Mouse (Mus musculus): ENCODE data around the gene Cmtm4. TPM values are rescaled to one million over a fixed set of nuclear protein-coding genes. Genes with fewer than 3 reads are reported as not detected.

Cmtm4 gene
- total and polyA plus RNA-seq, 3 experiments: 19.5 to 53.2 (median 31.1) TPM

DNA sequence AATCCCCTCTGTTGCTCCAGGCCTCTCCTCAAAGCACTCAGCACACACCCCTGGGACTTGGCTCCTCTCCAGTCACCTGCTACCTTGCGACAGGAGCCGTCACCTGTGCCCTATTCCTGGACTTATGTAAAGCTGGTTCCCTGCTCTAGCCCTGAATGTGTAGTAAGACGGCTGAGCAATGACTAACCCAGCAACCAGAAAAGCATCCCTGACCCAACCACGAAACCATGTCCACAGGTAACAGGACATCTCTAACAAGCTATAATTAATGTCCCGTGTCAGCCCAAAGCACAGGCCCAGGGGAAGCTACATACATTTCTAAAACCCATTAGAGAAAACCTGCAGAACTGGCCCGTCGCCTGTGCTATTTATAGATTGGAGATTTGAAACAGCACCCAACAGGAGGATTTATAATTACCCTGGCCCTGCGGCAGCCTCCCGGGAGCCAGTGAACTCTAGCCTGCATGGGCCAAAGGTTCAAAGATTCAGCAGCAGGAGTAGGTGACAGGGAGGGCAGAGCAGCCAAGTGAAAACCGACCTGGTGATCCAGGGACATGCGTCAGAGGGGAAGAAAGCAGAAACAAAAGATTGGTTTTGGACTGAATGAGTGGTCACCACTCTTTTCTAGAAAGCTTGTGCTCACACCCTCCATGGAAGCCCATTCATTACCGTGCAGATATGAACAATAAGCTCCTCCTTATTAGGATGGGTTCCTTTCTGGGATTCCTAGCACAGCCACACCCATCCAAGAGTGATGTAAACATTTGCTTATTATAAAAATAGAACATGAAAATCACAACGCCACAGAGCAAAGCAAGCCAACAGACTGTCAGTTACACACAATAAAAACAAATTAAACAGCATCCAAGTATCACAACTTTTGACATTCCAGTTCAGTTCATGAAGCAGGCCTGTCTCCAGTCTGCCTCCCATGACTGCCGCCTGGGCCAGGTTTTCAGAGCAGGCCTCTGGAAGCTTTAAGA lies 20.5 kb downstream of the Cmtm4 start:
- peak; percentile 46 for DNase-seq

DNA sequence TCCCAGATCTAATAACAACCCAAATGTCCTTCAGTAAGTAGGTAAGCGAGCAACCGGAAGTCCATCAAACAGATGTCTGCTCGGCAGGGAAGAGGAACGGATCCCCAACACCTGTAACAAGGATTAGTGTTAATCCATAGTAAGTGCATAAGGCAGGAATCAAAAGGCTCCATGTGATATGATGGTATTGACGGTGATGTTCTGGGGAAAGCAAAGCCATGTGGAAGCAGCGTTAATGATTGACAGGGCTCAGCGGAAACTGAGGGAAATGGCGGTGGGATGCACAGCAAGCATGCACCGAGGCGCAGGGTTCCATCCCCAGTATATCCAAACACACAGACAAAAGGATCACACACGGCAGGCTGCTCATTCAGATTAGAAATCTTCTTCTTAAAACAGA lies 21.3 kb downstream of the Cmtm4 start:
- DNase-seq: no peak

DNA sequence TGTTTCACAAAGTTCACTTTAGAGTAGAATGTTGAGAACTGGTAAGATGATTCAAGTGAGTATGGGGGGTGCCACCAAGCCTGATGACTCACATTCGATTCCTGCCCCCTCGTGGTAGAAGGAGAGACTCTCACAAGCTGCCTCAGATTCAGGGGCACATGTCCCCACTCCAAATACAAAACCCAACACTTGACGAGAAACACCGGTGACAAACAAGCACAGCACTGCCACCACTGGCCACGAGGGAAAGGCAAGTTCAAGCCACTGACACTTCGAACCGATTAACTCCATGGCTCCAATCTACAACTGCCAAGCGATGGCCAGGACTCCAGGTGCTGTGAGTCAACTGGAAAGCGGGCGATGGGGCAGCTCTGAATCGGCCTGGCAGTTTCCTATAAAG lies 21.8 kb downstream of the Cmtm4 start:
- DNase-seq: no peak

DNA sequence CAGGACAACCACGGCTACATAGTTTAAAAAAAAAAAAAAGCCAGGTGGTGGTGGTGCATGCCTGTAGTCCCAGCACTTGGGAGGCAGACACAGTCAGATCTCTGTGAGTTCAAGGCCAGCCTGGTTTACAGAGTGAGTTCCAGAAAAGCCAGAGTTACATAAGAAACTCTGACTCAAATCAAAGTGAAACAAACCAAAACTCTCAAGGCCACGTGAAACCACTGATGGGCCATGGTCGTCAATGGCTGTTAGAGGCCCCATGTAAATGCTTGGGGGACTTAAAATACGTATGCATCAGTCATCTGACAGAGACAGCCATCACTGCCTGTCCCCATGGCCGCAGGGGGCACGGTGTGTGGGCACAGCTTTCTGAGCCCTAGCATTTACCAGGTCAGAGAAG lies 24.5 kb downstream of the Cmtm4 start:
- peak; percentile 48 for DNase-seq

DNA sequence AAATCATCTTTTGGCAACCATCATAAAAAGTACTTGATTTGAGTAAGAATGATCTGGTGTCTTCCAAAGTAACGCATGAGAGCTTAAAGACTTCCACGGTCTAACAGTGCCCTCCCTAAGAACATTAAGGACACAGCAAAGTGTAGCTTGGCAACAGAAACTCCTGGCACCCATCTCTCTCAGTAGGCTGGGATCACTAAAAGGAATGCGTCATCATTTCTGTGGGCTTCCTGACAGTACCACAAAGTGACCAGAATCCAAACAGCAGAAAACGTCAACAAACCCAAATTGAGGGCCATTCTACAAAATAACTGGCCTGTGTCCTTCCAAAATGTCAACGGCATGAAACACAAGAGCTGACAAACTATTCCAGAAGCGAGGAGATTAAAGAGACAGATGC lies 25.5 kb downstream of the Cmtm4 start:
- peak; percentile 53 for DNase-seq

DNA sequence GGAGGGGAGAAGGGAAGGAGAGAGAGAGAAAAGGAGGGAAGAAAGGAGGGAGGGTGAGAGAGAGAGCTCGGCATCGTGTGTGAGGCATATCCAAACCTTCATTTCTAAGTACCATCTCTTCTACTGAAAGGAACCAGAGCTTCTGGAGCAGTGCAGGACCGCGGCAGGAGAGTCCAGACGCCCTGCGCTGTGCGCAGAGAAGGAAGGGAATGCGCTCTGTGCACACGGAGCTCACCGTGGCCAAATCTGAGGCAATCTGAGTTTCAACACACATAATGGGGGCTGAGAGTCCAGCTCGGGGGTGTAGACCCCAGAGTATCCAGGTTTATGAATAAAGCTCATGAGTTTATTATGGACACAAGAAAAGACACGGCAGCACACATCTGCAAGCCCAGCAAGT lies 26.0 kb downstream of the Cmtm4 start:
- no peak for DNase-seq

DNA sequence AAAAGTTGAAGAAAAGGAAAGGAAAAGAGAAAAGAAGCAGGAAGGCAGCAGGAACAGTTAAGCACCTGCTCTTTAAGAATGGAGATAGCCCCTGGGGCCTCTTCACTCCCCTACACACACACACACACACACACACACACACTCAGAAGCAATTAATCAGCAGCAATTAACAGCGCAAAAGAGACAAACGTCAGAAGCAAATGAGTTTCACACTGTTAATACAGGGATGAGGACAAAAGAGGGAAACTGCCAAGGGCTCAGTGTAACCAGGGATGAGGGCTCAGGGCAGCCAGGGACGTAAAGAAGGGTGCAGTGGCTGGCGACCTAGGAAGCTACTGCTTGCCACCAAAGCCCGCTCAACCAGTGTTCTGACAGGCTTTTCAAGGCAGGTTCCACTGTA lies 28.2 kb downstream of the Cmtm4 start:
- no peak for DNase-seq

DNA sequence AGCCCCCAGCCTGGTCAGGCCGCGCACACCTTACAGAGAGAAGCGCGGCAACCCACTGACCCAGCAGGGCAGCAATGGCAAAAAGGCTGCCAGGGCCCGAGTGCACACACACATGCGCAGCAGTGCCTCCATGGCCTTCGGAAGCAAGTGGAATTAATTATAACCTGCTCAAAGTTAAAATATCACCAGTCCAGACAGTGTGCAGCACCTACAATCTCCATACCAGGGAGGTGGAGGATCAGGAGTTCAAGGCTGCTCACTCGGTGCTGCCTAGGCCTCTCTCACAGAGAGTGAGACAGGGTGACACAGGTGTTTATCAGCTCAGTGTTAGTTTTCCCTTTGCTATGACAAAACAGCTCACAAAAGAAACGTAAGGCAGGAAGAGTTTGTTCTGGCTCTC lies 29.9 kb downstream of the Cmtm4 start:
- no peak for DNase-seq

DNA sequence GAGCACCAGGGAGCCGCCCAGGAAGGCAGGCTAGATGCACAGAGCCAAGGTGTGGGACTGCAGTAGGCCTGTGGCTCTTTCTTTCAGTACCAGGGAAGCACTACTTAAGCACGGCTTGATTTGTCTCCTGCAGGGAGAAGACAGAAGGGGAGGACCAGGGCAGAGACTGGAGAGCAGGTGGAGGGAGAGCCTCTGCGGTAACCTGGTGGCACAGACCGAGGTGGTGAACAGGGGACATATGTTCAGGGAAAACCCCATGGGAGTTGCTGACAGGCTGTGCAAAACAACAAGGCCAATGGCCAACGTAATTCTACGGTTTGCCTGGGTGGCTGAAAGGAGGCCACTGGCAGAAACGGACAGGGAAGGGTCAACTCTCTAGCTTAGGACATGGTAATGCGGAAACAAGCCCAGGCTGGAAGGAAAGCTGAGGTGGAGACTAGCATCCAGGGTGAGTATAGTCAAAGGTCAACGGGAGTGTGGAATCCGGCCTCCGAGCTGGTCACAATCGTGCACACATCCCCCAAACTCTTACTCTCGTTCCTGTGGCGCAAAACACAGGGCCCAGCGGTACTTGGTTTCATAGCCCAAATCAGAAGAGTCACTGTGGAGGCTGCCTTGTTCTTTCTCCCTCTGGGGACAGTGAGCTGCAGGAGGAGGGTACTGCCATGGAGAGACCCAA lies 35.7 kb downstream of the Cmtm4 start:
- no peak for DNase-seq

DNA sequence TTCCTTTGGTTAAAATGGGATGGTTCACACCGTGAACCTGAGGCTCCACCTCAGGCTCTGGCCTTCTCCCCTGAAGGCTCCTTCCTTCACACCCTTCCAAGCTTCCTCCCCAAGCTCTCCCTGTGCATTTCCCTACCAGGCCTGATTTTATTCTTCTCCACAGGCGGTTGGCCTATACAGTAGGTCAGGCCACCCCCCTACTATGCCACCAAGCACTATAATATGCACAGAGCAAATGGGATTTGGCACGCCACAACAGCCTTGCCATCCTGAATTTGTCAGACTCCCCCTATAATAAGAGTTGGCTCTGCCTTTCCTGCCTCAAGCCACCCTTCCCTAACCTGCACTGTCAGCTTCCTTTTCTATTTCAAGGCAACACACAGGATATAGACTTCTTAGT lies 37.0 kb downstream of the Cmtm4 start:
- DNase-seq: no peak

DNA sequence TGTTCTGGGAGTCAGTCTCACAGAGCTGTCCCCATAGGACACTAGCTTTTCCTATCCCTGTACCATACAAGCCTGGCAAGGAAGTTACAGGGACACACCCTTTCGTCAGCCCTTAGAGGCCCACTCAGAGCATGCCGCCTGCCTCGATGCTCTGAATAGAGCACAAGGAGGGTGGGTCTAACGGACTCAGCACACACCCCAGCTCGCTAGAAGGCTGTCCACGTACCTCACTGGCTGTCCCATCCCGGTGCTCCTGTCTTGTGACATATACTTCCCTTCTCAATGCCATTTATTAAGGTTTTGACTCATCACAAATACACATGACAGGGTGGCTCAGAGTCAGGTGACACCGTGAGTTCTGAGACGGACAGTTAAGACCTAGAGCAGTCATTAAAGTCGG lies 41.1 kb downstream of the Cmtm4 start:
- DNase-seq: no peak

DNA sequence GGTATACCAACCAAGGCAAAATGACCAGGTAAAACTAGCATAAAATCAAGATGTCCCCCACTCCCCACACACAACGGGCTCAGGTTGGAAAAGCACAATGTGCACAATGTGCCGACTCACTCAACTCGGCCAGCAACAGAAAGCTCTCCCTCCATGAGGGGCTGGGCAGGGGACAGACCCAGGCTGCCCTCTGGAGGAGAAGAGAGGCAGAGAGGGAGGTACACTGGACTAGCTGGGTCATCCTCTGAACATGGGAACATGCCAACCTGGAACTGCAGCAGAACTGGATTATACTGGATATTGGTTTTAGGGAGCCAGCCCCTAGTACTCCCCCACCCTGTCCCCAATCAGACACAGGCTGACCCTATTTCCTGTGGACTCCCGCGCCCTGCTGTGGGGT lies 42.4 kb downstream of the Cmtm4 start:
- DNase-seq: no peak

DNA sequence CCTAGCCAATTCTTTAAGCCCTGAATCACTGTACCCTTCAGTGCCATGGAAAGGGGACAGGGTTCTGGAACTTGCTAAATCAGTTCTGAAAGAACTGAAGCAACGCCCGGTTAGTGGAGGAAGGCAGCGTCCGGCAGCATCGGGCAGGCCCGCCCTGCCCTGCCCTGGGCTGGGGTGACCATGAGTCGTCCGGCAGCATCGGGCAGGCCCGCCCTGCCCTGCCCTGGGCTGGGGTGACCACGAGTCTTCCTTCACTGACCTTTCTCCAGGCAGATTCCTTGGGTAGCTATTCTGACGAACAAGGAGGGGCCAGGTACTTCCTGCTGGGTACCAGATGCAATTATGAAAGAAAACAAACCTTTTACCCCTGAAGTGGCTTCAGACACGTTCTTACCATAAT lies 45.6 kb downstream of the Cmtm4 start:
- DNase-seq: no peak

DNA sequence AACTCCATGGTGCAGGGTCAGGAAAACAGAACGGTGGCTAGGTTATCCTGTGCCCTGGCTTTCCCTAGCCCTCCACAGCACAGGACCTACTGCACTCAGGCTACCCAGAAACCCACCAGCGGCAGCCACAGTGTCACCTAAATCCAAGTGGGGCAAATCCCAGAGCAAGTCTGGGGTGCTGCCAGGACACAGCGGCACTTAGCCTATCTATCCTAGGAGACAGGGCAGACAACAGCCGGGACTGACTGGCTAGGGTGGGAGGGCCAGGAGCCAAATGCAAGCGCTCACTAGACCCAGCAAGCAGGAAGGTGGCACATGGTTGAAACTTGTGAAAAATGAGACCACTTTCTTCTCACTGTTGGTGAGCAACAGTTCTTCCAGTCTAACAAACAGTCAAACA lies 46.6 kb downstream of the Cmtm4 start:
- DNase-seq: no peak

DNA sequence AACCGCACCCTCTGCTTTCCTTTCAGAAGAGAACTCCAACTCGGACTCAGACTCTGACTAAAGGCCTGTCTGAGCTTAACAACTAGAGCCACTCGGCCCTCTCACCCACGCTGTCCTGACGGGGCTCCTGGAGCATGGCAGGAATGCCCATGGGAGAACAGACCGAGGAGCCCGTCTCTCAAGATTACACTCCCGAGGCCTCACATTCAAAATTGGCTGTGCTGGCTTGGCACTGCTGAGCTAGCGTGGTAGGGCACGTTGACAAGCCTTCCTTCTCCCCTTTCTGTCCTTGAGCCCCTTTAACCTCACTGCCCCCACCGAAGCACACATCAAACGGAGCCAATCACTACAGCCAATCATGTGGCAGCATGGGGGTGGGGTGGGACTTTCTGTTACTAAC lies 48.9 kb downstream of the Cmtm4 start:
- DNase-seq: peak; percentile 30

DNA sequence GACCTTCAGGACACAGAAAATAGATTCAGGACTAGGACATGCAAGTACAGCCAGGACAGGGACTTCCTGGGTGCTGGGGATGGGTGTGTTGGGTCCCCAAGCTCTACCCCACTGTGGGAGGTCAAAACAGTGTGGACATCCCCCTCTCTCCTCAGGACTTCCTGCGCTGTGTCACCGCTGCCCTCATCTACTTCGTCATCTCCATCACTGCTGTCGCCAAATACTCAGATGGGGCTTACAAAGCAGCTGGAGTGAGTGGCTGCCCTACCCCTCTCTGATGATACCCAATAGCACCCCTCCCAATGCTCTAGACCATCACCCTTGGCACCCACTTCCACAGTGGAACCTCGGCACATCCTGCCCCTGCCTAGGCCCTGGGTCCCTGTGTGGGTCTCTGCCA lies 51.0 kb downstream of the Cmtm4 start:
- no peak for DNase-seq

DNA sequence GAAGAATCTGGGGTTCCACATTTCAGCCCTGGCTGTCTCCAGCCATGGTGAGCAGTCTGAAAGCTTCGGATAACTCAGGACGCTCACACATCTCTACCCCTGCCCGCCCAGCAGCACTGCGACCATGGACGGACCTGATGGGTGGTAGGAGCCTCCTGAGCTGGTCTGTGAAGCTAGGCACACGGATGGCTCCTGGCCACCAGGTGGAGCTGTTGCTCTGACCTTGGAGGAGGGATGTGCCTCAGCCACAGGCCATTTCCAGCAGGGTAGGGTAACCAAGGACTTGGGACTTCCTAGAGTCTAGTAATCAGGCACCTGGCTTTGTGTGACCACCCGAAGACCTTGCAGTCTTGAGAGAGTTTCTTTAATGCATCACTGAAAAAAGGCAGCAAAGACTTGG lies 51.6 kb downstream of the Cmtm4 start:
- peak; percentile 87 for DNase-seq

DNA sequence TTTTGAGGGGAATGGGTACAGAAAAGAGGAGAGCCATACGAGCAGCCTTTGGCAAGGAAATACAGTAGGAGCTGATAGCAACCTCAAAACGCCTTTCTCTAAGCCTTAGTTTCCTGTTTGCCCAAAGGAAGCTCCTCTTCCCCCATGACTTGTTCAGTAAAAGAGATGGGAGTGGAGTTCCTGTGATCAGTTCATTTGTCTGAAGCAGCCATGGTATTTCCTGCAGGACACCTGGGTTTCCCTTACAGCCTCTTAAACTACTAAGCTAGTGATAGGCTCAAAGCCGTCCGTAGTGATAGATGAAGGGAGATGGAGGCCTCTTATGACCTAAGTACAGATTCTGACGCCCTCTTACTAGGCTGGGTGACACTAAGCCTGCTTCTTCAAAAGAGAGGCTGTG lies 53.2 kb downstream of the Cmtm4 start:
- no peak for DNase-seq

DNA sequence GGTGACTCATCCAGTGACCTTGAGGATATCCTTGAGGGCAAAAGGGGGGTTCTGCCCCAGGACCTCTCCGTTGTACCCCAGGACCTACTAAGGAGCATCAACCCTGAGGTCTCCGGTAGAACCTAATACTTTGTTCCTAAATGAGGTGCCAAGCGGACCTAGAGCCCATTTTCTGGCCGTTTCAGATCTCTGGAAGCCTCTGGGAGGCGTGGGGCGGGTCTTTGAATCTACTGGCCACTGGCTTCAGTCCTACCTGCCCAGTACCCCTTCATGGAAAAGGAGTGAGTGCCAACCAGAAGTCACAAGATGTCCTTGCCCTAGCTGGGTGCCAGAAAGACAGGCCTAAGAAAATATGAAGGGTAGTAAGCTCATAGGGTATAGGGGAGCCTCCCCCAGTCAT lies 53.9 kb downstream of the Cmtm4 start:
- DNase-seq: no peak

DNA sequence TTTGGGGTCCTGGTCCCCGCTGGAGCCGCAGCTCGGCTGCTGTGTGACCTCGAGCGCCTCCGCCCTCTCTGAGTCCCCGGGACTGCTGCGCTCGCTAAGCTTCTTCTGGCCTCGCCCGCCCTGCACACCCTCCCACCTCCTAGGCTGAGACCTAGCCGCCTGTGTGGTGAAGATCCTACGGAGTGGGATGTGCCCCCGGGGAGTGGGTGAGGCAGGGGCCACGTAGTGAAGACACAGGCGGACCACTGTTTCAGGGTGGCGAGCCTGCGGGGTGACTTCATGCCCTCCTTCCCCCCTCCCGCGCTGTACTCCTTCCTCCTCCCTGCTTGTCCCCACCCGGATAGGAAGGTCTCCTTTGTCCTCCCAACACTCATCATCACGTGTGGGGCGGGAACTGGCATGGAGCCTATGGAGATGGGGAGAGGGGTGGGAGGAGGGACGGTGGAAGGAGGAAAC lies 54.5 kb downstream of the Cmtm4 start:
- peak; percentile 88 for DNase-seq

DNA sequence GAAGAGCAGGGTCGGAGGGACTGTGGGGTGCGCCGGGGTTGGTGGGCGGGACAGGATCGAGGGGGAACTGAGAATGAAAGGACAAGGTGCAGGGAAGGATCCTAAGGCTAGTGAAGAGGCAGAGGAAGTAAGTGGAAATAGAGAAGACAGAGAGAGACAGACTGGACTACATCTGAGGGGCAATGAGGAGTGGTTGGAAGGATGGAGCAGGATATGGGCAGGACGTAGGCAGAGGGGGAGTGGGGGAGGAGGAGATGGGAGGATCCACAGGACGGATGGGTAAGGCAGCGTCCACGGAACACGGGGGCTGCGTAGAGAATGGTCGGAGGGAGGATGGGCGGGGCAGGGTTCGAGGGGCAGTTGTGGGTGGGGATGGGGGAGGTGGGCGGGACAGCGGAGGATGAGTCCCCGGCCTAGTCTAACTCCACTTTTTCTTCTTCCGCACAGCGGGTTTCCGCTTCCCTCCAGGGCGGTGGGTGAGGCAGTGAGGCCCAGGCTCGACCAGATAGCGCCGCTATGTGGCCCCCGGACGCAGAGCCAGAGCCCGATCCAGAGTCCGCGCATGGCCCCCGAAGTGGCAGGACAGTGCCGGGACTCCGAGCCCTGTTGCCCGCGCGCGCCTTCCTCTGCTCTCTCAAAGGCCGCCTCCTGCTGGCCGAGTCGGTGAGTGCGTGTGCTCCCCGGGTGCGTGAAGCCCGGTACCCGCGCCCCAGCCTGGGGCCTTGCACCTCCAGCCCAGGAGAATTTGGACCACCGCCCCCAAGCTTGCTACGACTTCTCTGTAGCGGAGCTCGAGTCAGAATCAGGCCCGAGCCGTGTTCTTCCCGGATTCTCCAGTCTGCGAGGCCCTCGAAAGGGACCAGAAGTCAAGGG lies 55.1 kb downstream of the Cmtm4 start:
- peak; percentile 88 for DNase-seq

DNA sequence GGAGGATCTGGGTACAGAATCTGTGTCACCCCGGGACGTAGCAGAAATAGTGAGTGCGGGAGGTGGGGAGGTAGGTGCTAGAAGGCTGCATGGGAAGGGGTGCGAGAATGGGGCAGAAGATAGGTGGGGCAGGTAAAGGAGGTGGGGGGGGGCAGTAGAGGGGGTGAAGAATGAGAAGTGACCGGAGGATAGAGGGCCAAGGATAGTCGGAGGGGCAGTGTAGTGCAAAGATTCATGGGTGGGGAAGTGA lies 55.7 kb downstream of the Cmtm4 start:
- peak; percentile 21 for DNase-seq

Data from adrenal gland, adult 2 months (tissue).